Mouse (Mus musculus): Measurements from ENCODE around the gene Pdcd2l. TPM values are rescaled to one million over a fixed set of nuclear protein-coding genes. Genes with fewer than 3 reads are reported as not detected.
"Not testable (repeated sequence)": the region's sequence is repeated elsewhere in the genome, so short reads cannot be mapped to it uniquely, and the experiment has no call there.

The Pdcd2l gene
- total and polyA plus RNA-seq, 2 experiments from 2014 or later = 41.9 to 44.0 TPM

- Histone ChIP-seq H3K9ac (replicated peaks; ENCODE audit: low read depth, low read length) (no peak overlapping the region), H3K27me3 (ENCODE audit: control insufficient read depth, insufficient read depth, low read length) (no peaks in the 10 kb centered on the region), H3K27ac (ENCODE audit: low read depth) (no peak overlapping the region), H3K4me3 (ENCODE audit: low read depth, low read length) (no peak overlapping the region), H3K9me3 (replicated peaks; ENCODE audit: control insufficient read depth, low read length) (no peaks in the 10 kb centered on the region), H3K4me2 (ENCODE audit: low read depth, low read length) (no peak overlapping the region), H3K4me1 (ENCODE audit: control insufficient read depth, insufficient read depth) (no peaks in the 10 kb centered on the region), H3K36me3 (replicated peaks; ENCODE audit: control insufficient read depth, insufficient read depth, low read length) (peaks cover 69% of the 10 kb centered on the region)
- WGBS = 85% methylated on average over 12 of the region's 12 CpGs
- no peak for DNase-seq (ENCODE audit: low spot score)
- TF ChIP-seq CTCF (IDR thresholded peaks at IDR 0.05; ENCODE audit: low read depth) = no peak
- ATAC-seq (ENCODE audit: insufficient read depth, low read depth) = no peak
Measured at GRCm38 (mm10) chr7:34189376-34189989, 7.0 kb downstream of the Pdcd2l start.

DNA sequence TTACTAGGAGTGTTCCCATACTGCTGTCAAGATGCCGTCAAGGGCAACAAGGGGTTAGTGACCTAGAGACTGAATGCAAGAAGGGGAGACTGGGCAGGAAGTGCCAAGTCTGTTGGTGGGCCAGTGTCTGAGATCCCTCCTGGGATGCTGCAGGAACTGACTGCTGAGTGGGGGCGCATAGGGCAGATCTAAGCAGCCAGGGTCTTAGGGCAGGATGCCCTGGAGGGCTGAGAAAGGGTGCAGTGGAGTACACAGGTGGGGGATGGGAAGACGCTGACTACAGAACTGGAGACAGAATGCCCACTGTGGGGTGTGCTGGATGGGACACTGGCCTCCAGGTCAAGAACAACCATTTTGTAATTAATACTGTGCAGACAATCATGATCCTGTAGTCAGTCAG lies 12.7 kb downstream of the Pdcd2l start:
- Histone ChIP-seq H3K4me1 (ENCODE audit: control insufficient read depth, insufficient read depth) (no peaks in the 10 kb centered on the region), H3K9me3 (replicated peaks; ENCODE audit: control insufficient read depth, low read length) (no peaks in the 10 kb centered on the region), H3K36me3 (replicated peaks; ENCODE audit: control insufficient read depth, insufficient read depth, low read length) (peaks cover 43% of the 10 kb centered on the region), H3K4me3 (ENCODE audit: low read depth, low read length) (no peak overlapping the region), H3K9ac (replicated peaks; ENCODE audit: low read depth, low read length) (no peak overlapping the region), H3K27me3 (ENCODE audit: control insufficient read depth, insufficient read depth, low read length) (no peaks in the 10 kb centered on the region), H3K27ac (ENCODE audit: low read depth) (no peak overlapping the region), H3K4me2 (ENCODE audit: low read depth, low read length) (no peak overlapping the region)
- no peak for TF ChIP-seq EP300 (IDR thresholded peaks at IDR 0.05; ENCODE audit: low read depth)
- no peak for TF ChIP-seq CTCF (IDR thresholded peaks at IDR 0.05; ENCODE audit: low read depth)
- DNase-seq (ENCODE audit: low spot score) = no peak
- ATAC-seq (ENCODE audit: insufficient read depth, low read depth) = no peak
- WGBS = 71% methylated on average over 3 of the region's 3 CpGs

DNA sequence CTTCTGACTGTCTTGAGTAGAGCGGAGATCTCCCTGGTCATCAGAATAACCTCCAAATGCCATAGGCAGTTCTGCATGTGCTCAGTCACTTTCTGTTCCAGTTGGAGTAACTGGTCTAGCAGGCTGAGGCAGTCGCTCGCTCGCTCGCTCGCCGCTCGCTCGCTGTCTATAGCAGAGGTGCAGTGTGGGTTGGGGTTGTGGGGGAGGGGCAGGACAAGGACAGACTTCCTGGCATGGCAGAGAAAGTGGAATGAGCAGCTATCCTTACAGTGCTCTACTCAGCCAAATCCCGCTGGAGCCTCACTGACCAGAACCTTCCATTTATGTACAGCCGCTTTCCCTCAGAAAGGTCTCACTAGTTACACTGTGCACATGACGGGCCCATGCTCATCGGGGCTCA lies 13.1 kb downstream of the Pdcd2l start:
- no peak for DNase-seq (ENCODE audit: low spot score)
- ATAC-seq (ENCODE audit: insufficient read depth, low read depth) = no peak
- H3K4me1 ChIP-seq (ENCODE audit: control insufficient read depth, insufficient read depth) = no peaks in the 10 kb centered on the region
- no peak overlapping the region for H3K27ac ChIP-seq (ENCODE audit: low read depth)
- 90% methylated on average over 13 of the region's 13 CpGs for WGBS
- TF ChIP-seq CTCF (IDR thresholded peaks at IDR 0.05; ENCODE audit: low read depth) = no peak
- TF ChIP-seq EP300 (IDR thresholded peaks at IDR 0.05; ENCODE audit: low read depth) = no peak
- no peak overlapping the region for H3K4me3 ChIP-seq (ENCODE audit: low read depth, low read length)
- H3K36me3 ChIP-seq (replicated peaks; ENCODE audit: control insufficient read depth, insufficient read depth, low read length) = peaks cover 39% of the 10 kb centered on the region
- H3K4me2 ChIP-seq (ENCODE audit: low read depth, low read length) = no peak overlapping the region
- H3K9me3 ChIP-seq (replicated peaks; ENCODE audit: control insufficient read depth, low read length) = no peaks in the 10 kb centered on the region
- no peaks in the 10 kb centered on the region for H3K27me3 ChIP-seq (ENCODE audit: control insufficient read depth, insufficient read depth, low read length)
- H3K9ac ChIP-seq (replicated peaks; ENCODE audit: low read depth, low read length) = no peak overlapping the region

- H3K9me3 ChIP-seq (replicated peaks; ENCODE audit: control insufficient read depth, low read length); DNase-seq (ENCODE audit: low spot score); H3K27me3 ChIP-seq (ENCODE audit: control insufficient read depth, insufficient read depth, low read length); H3K4me2 ChIP-seq (ENCODE audit: low read depth, low read length); H3K4me1 ChIP-seq (ENCODE audit: control insufficient read depth, insufficient read depth); ATAC-seq (ENCODE audit: insufficient read depth, low read depth); H3K36me3 ChIP-seq (replicated peaks; ENCODE audit: control insufficient read depth, insufficient read depth, low read length); H3K9ac ChIP-seq (replicated peaks; ENCODE audit: low read depth, low read length); H3K27ac ChIP-seq (ENCODE audit: low read depth); H3K4me3 ChIP-seq (ENCODE audit: low read depth, low read length): not testable (repeated sequence)
- WGBS = 83% methylated on average over 6 of the region's 6 CpGs
Measured at GRCm38 (mm10) chr7:34176241-34176640, 20.2 kb downstream of the Pdcd2l start.

DNA sequence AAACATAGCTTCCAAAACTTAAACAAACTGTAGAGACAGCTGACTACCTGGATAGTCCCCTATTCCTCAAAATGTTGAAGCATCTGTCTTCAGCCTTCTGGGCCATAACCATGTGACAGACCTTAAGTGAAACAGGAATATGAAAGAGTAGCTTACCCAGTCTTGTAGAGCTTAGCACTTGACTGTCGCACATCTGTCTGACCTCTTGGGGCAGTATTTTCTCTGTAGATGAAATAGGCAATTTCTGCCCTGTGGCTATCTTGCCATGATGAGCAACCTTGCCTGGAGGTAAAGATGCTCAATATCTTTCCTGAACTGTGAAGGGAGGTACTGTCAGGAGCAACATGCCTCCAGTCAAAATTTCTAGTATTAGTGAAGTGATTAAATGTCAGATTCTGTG lies 24.2 kb downstream of the Pdcd2l start:
- TF ChIP-seq CTCF (IDR thresholded peaks at IDR 0.05; ENCODE audit: low read depth) (no peak), EP300 (IDR thresholded peaks at IDR 0.05; ENCODE audit: low read depth) (no peak)
- no peak overlapping the region for H3K4me3 ChIP-seq (ENCODE audit: low read depth, low read length)
- H3K27me3 ChIP-seq (ENCODE audit: control insufficient read depth, insufficient read depth, low read length) = no peaks in the 10 kb centered on the region
- H3K4me2 ChIP-seq (ENCODE audit: low read depth, low read length) = no peak overlapping the region
- peaks cover 4% of the 10 kb centered on the region for H3K4me1 ChIP-seq (ENCODE audit: control insufficient read depth, insufficient read depth)
- no peak for ATAC-seq (ENCODE audit: insufficient read depth, low read depth)
- H3K9ac ChIP-seq (replicated peaks; ENCODE audit: low read depth, low read length) = no peak overlapping the region
- H3K27ac ChIP-seq (ENCODE audit: low read depth) = no peak overlapping the region
- H3K9me3 ChIP-seq (replicated peaks; ENCODE audit: control insufficient read depth, low read length) = no peaks in the 10 kb centered on the region
- no peak for DNase-seq (ENCODE audit: low spot score)
- H3K36me3 ChIP-seq (replicated peaks; ENCODE audit: control insufficient read depth, insufficient read depth, low read length) = no peaks in the 10 kb centered on the region
- 58% methylated on average over 1 of the region's 1 CpGs for WGBS

DNA sequence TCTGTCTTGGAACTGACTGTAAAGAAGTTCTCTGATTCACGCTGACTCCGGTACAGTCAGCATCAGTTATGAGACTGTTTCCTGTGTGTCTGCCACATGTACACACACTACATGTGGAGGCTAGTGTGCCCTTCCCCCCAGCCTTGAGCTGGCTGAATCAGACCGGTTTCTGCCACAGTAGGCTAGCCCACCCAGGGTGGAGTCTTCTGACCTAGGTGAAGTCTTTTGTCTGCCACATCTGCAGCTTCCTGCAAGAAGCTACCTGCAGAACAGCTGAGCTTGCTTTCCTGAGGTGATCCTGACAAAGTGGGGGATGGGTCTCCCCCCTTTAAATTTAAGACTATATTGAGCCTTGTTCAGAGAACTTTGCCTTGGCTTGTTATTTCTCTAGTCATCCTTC lies 27.0 kb downstream of the Pdcd2l start, which contains the start of gene Uba2:
Uba2 (minus strand) TSS at position 146 of the 400 bp plus-strand sequence.
- Histone ChIP-seq H3K27me3 (ENCODE audit: control insufficient read depth, insufficient read depth, low read length) (no peaks in the 10 kb centered on the region), H3K27ac (ENCODE audit: low read depth) (peak within 1 kb of the TSS; percentile 91), H3K4me2 (ENCODE audit: low read depth, low read length) (peak within 1 kb of the TSS; percentile 74), H3K4me1 (ENCODE audit: control insufficient read depth, insufficient read depth) (peaks cover 7% of the 10 kb centered on the region), H3K4me3 (ENCODE audit: low read depth, low read length) (peak within 1 kb of the TSS; percentile 97), H3K36me3 (replicated peaks; ENCODE audit: control insufficient read depth, insufficient read depth, low read length) (peaks cover 10% of the 10 kb centered on the region), H3K9me3 (replicated peaks; ENCODE audit: control insufficient read depth, low read length) (no peaks in the 10 kb centered on the region), H3K9ac (replicated peaks; ENCODE audit: low read depth, low read length) (peak within 1 kb of the TSS; percentile 94)
- DNase-seq (ENCODE audit: low spot score) = no peak
- 76% methylated on average over 3 of the region's 3 CpGs for WGBS
- TF ChIP-seq EP300 (IDR thresholded peaks at IDR 0.05; ENCODE audit: low read depth) (no peak), CTCF (IDR thresholded peaks at IDR 0.05; ENCODE audit: low read depth) (no peak)
- ATAC-seq (ENCODE audit: insufficient read depth, low read depth) = no peak

All from heart, postnatal 0 days (tissue).